Mouse (Mus musculus) ES-Bruce4 (cell line): Measurements from ENCODE around the gene Gpd2. TPM values are rescaled to one million over a fixed set of nuclear protein-coding genes. Genes with fewer than 3 reads are reported as not detected.

Source experiments
- H3K27ac ChIP-seq: 2 replicates; pipeline ENCODE4 v1.5.1; 2012; ENCODE audit warnings: low read length, inconsistent platforms; ENCODE audit not compliant: insufficient read depth
- H3K27me3 ChIP-seq: 2 replicates; pipeline ENCODE4 v1.6.1; 2012; ENCODE audit warnings: mild to moderate bottlenecking, low read length, inconsistent platforms; ENCODE audit not compliant: control insufficient read depth, poor library complexity, insufficient read depth, severe bottlenecking
- H3K36me3 ChIP-seq: 2 replicates; pipeline ENCODE4 v1.6.1; 2012; ENCODE audit warnings: inconsistent platforms, mild to moderate bottlenecking, low read length, moderate library complexity; ENCODE audit not compliant: control insufficient read depth, poor library complexity, insufficient read depth, severe bottlenecking
- H3K4me1 ChIP-seq: one replicate; pipeline ENCODE4 v1.8.1; 2011; ENCODE audit warnings: low read length; ENCODE audit not compliant: control insufficient read depth, insufficient read depth
- H3K4me3 ChIP-seq: 2 replicates; pipeline ENCODE4 v1.5.1; 2011; ENCODE audit warnings: low read depth, mild to moderate bottlenecking, low read length
- H3K9ac ChIP-seq: 2 replicates; pipeline ENCODE4 v1.6.1; 2012; ENCODE audit warnings: low read depth, mild to moderate bottlenecking, inconsistent platforms; ENCODE audit not compliant: poor library complexity, severe bottlenecking
- H3K9me3 ChIP-seq: replicated peaks from 2 replicates; pipeline ENCODE4 v1.6.1; 2012; ENCODE audit warnings: mild to moderate bottlenecking, low read length, inconsistent platforms; ENCODE audit not compliant: control insufficient read depth, poor library complexity, insufficient read depth, severe bottlenecking
- CTCF ChIP-seq: IDR thresholded peaks from one replicate; pipeline ENCODE4 v1.8.1; 2011; ENCODE audit warnings: low read depth, low read length
- EP300 ChIP-seq: IDR thresholded peaks from 2 replicates; pipeline ENCODE4 v1.6.1; 2011; ENCODE audit warnings: low read depth, low read length; ENCODE audit not compliant: insufficient read depth
- POLR2A ChIP-seq: IDR thresholded peaks from one replicate; pipeline ENCODE4 v1.8.1; 2011; ENCODE audit warnings: low read length; ENCODE audit not compliant: insufficient read depth
- polyA plus RNA-seq: library from polyadenylated mRNA; stranded (reverse); fragments of >200 nt; gene quantifications from 2 replicates; pipeline ENCODE4 v1.2.4, GENCODE M21; 2011; ENCODE audit warnings: low read depth; ENCODE audit not compliant: missing spikeins, insufficient read depth, insufficient read length

Gpd2 gene
- polyA plus RNA-seq, 1 experiment, result 40.0 TPM

GRCm38 (mm10) chr2:57350615-57351014 lies 113.2 kb downstream of the Gpd2 start:
- no peak overlapping the region for H3K27ac ChIP-seq
- no peaks in the 10 kb centered on the region for H3K4me1 ChIP-seq
- no peaks in the 10 kb centered on the region; the same call in 1 of the 2 replicates for H3K36me3 ChIP-seq
- H3K9me3 ChIP-seq, result no peaks in the 10 kb centered on the region
- no peaks in the 10 kb centered on the region for H3K27me3 ChIP-seq
- H3K4me3 ChIP-seq, result no peak overlapping the region
- no peak overlapping the region for H3K9ac ChIP-seq
- TF ChIP-seq POLR2A, result no peak

GRCm38 (mm10) chr2:57353722-57354432 lies 116.4 kb downstream of the Gpd2 start:
- Histone ChIP-seq H3K27me3 (no peaks in the 10 kb centered on the region), H3K36me3 (peaks cover 11% of the 10 kb centered on the region), H3K4me1 (no peaks in the 10 kb centered on the region), H3K27ac (no peak overlapping the region), H3K4me3 (no peak overlapping the region), H3K9me3 (no peaks in the 10 kb centered on the region), H3K9ac (no peak overlapping the region)
- no peak for TF ChIP-seq POLR2A

GRCm38 (mm10) chr2:57354848-57355247 lies 117.4 kb downstream of the Gpd2 start:
- no peaks in the 10 kb centered on the region for H3K27me3 ChIP-seq
- no peak overlapping the region for H3K9ac ChIP-seq
- no peak overlapping the region for H3K4me3 ChIP-seq
- H3K36me3 ChIP-seq, result peaks cover 11% of the 10 kb centered on the region
- no peaks in the 10 kb centered on the region for H3K4me1 ChIP-seq
- no peak overlapping the region for H3K27ac ChIP-seq
- TF ChIP-seq EP300 (no peak), POLR2A (no peak), CTCF (no peak)
- H3K9me3 ChIP-seq, result no peaks in the 10 kb centered on the region

GRCm38 (mm10) chr2:57356222-57356822 lies 118.9 kb downstream of the Gpd2 start:
- no peak for TF ChIP-seq EP300
- no peak for TF ChIP-seq CTCF
- no peak for TF ChIP-seq POLR2A
- no peak overlapping the region for H3K27ac ChIP-seq
- no peaks in the 10 kb centered on the region for H3K9me3 ChIP-seq
- no peaks in the 10 kb centered on the region for H3K27me3 ChIP-seq
- no peaks in the 10 kb centered on the region for H3K4me1 ChIP-seq
- peaks cover 11% of the 10 kb centered on the region for H3K36me3 ChIP-seq
- no peak overlapping the region for H3K9ac ChIP-seq
- H3K4me3 ChIP-seq, result no peak overlapping the region

GRCm38 (mm10) chr2:57362503-57362902 lies 125.1 kb downstream of the Gpd2 start:
- Histone ChIP-seq H3K4me3 (no peak overlapping the region), H3K9ac (no peak overlapping the region), H3K36me3 (peaks cover 8% of the 10 kb centered on the region), H3K4me1 (no peaks in the 10 kb centered on the region), H3K9me3 (no peaks in the 10 kb centered on the region), H3K27ac (no peak overlapping the region), H3K27me3 (no peaks in the 10 kb centered on the region)
- TF ChIP-seq POLR2A (no peak), CTCF (peak; percentile 28), EP300 (no peak)

GRCm38 (mm10) chr2:57374647-57375046 lies 137.2 kb downstream of the Gpd2 start:
- Histone ChIP-seq H3K9ac (no peak overlapping the region), H3K27ac (no peak overlapping the region), H3K9me3 (no peaks in the 10 kb centered on the region), H3K27me3 (no peaks in the 10 kb centered on the region), H3K4me3 (no peak overlapping the region), H3K36me3 (no peaks in the 10 kb centered on the region), H3K4me1 (no peaks in the 10 kb centered on the region)
- no peak for TF ChIP-seq EP300
- no peak for TF ChIP-seq POLR2A
- TF ChIP-seq CTCF, result no peak
